In genomic region chr19:11044996-11045711, GRCm38 (mm10) we compare ENCODE assay signal across 8 mouse cellular contexts. TPM values are rescaled to one million over a fixed set of nuclear protein-coding genes. Genes with fewer than 3 reads are reported as not detected.
DNase-seq lines count a peak whose midpoint lies in the region; ATAC-seq and TF ChIP-seq lines count a peak whose summit lies in the region.

No protein-coding gene starts in this region.

- peak overlapping the region; percentile 28; the same call in 1 of the 2 replicates for H3K9ac ChIP-seq in embryonic facial prominence, embryonic 11.5 days (replicated peaks; ENCODE audit: low read length)
- H3K9ac ChIP-seq in liver, embryonic 12.5 days, result no peak overlapping the region
- H3K9ac ChIP-seq in stomach, embryonic 14.5 days (replicated peaks; ENCODE audit: low read depth, low read length), result no peak overlapping the region

- no peaks in the 10 kb centered on the region for H3K4me1 ChIP-seq in embryonic facial prominence, embryonic 11.5 days (ENCODE audit: control insufficient read depth, insufficient read depth, low read length)
- no peaks in the 10 kb centered on the region; the same call in 1 of the 2 replicates for H3K4me1 ChIP-seq in kidney, adult 2 months (ENCODE audit: control insufficient read depth, insufficient read depth, low read length)
- H3K4me1 ChIP-seq in liver, embryonic 12.5 days, result peaks cover 9% of the 10 kb centered on the region
- H3K4me1 ChIP-seq in stomach, embryonic 14.5 days (ENCODE audit: control insufficient read depth, insufficient read depth, low read length), result no peaks in the 10 kb centered on the region

- H3K36me3 ChIP-seq in embryonic facial prominence, embryonic 11.5 days (replicated peaks; ENCODE audit: control insufficient read depth, insufficient read depth, low read depth, low read length), result no peaks in the 10 kb centered on the region
- no peaks in the 10 kb centered on the region for H3K36me3 ChIP-seq in kidney, adult 2 months (ENCODE audit: control insufficient read depth, insufficient read depth, low read length)
- H3K36me3 ChIP-seq in liver, embryonic 12.5 days, result no peaks in the 10 kb centered on the region
- H3K36me3 ChIP-seq in myocyte (ENCODE audit: control insufficient read depth, insufficient read depth), result no peaks in the 10 kb centered on the region
- H3K36me3 ChIP-seq in stomach, embryonic 14.5 days (ENCODE audit: control insufficient read depth, insufficient read depth, low read length), result no peaks in the 10 kb centered on the region

- TF ChIP-seq POLR2A in kidney, adult 2 months (IDR thresholded peaks at IDR 0.05; ENCODE audit: low read depth, low read length), result no peak
- no peak for TF ChIP-seq POLR2A in myocyte (IDR thresholded peaks at IDR 0.05; ENCODE audit: insufficient read length, low read depth)

- peak; percentile 63 for TF ChIP-seq CTCF in kidney, adult 2 months (conservative IDR thresholded peaks at IDR 0.05; ENCODE audit: insufficient read depth, insufficient read length, low read depth, low read length)

- no peaks in the 10 kb centered on the region for H3K9me3 ChIP-seq in embryonic facial prominence, embryonic 11.5 days (replicated peaks; ENCODE audit: control insufficient read depth, low read length)
- H3K9me3 ChIP-seq in liver, embryonic 12.5 days (replicated peaks), result no peaks in the 10 kb centered on the region
- no peaks in the 10 kb centered on the region for H3K9me3 ChIP-seq in stomach, embryonic 14.5 days (ENCODE audit: control insufficient read depth, low read depth, low read length)

- no peak overlapping the region for H3K27ac ChIP-seq in embryonic facial prominence, embryonic 11.5 days (replicated peaks; ENCODE audit: low read depth, low read length)
- H3K27ac ChIP-seq in kidney, adult 2 months (ENCODE audit: insufficient read depth, low read depth, low read length), result no peak overlapping the region
- H3K27ac ChIP-seq in liver, embryonic 12.5 days, result no peak overlapping the region
- no peak overlapping the region for H3K27ac ChIP-seq in stomach, embryonic 14.5 days (ENCODE audit: low read length)

- peak; percentile 7 to 32 for DNase-seq in layer of hippocampus, adult 18-20 months (ENCODE audit: low spot score in 2 of 2)
- DNase-seq in layer of hippocampus, adult 9-11 months, result no peak
- peak; percentile 80 for DNase-seq in embryonic facial prominence, embryonic 11.5 days (ENCODE audit: low spot score)
- peak; percentile 54 to 66 for DNase-seq in heart, adult 9 months (ENCODE audit: low spot score in 2 of 2)
- peak; percentile 66 for DNase-seq in kidney, adult 2 months

- H3K4me3 ChIP-seq in embryonic facial prominence, embryonic 11.5 days (ENCODE audit: low read depth, low read length), result peak overlapping the region; percentile 21
- peak overlapping the region; percentile 44; the same call in 1 of the 2 replicates for H3K4me3 ChIP-seq in kidney, adult 2 months (ENCODE audit: insufficient read depth, low read depth, low read length)
- peak overlapping the region; percentile 31 for H3K4me3 ChIP-seq in liver, embryonic 12.5 days
- H3K4me3 ChIP-seq in myocyte, result no peak overlapping the region
- peak overlapping the region; percentile 29 for H3K4me3 ChIP-seq in stomach, embryonic 14.5 days (ENCODE audit: low read depth, low read length)

- H3ac ChIP-seq in myocyte (ENCODE audit: control insufficient read depth, insufficient read length), result no peak overlapping the region

- 9% methylated on average over 27 of the region's 40 CpGs for WGBS in embryonic facial prominence, embryonic 11.5 days
- 6% methylated on average over 40 of the region's 40 CpGs for WGBS in kidney, adult 2 months
- 6% methylated on average over 37 of the region's 40 CpGs for WGBS in liver, embryonic 12.5 days (ENCODE audit: insufficient replicate concordance)
- WGBS in stomach, embryonic 14.5 days, result 6% methylated on average over 40 of the region's 40 CpGs

- no peaks in the 10 kb centered on the region for H3K79me2 ChIP-seq in myocyte (ENCODE audit: control insufficient read depth, insufficient read depth)

- ATAC-seq in embryonic facial prominence, embryonic 11.5 days (replicated peaks; ENCODE audit: insufficient number of reproducible peaks, low FRiP score, low TSS enrichment, low read depth), result peak; percentile 100
- ATAC-seq in liver, embryonic 12.5 days, result peak; percentile 99
- peak; percentile 98 for ATAC-seq in stomach, embryonic 14.5 days (ENCODE audit: insufficient number of reproducible peaks, insufficient read depth, low FRiP score, low read depth)

- H3K4me2 ChIP-seq in embryonic facial prominence, embryonic 11.5 days (ENCODE audit: low read depth, low read length), result peak overlapping the region; percentile 57
- H3K4me2 ChIP-seq in liver, embryonic 12.5 days, result peak overlapping the region; percentile 57
- peak overlapping the region; percentile 79 for H3K4me2 ChIP-seq in myocyte (ENCODE audit: low read depth)
- peak overlapping the region; percentile 38 for H3K4me2 ChIP-seq in stomach, embryonic 14.5 days (replicated peaks; ENCODE audit: low read depth, low read length)

- no peaks in the 10 kb centered on the region; the same call in 1 of the 2 replicates for H3K27me3 ChIP-seq in embryonic facial prominence, embryonic 11.5 days (ENCODE audit: control insufficient read depth, insufficient read depth, low read length)
- no peaks in the 10 kb centered on the region for H3K27me3 ChIP-seq in kidney, adult 2 months (replicated peaks; ENCODE audit: control insufficient read depth, insufficient read depth, low read length)
- H3K27me3 ChIP-seq in liver, embryonic 12.5 days (replicated peaks), result no peaks in the 10 kb centered on the region
- no peaks in the 10 kb centered on the region for H3K27me3 ChIP-seq in myocyte (ENCODE audit: control insufficient read depth, insufficient read depth, insufficient read length)
- H3K27me3 ChIP-seq in stomach, embryonic 14.5 days (ENCODE audit: control insufficient read depth, insufficient read depth, low read length), result no peaks in the 10 kb centered on the region

TF ChIP-seq in myocyte, 11 proteins besides CTCF, POLR2A, EP300 and RAD21:
- TF ChIP-seq MAX (IDR thresholded peaks at IDR 0.05; ENCODE audit: low read depth) (no peak), E2F4 (IDR thresholded peaks at IDR 0.05; ENCODE audit: insufficient read depth) (no peak), MYOD1 (IDR thresholded peaks at IDR 0.05; ENCODE audit: control insufficient read depth in 1 of 3, insufficient read length in 2 of 3, low read depth in 2 of 3) (no peak), REST (IDR thresholded peaks at IDR 0.05; ENCODE audit: insufficient read depth, insufficient read length) (no peak), POLR2AphosphoS2 (IDR thresholded peaks at IDR 0.05; ENCODE audit: insufficient read length, low read depth) (no peak), SRF (IDR thresholded peaks at IDR 0.05; ENCODE audit: control insufficient read depth, insufficient read length, low read depth) (no peak), MYOG (IDR thresholded peaks at IDR 0.05; ENCODE audit: control insufficient read depth in 1 of 3, insufficient read depth in 1 of 3, insufficient read length in 2 of 3, low read depth in 2 of 3) (no peak), TCF3 (IDR thresholded peaks at IDR 0.05; ENCODE audit: insufficient read length, low read depth) (no peak), CEBPB (IDR thresholded peaks at IDR 0.05; ENCODE audit: insufficient read depth, poor library complexity, severe bottlenecking) (no peak), USF1 (IDR thresholded peaks at IDR 0.05; ENCODE audit: low read depth) (no peak), TCF12 (IDR thresholded peaks at IDR 0.05; ENCODE audit: insufficient read depth, poor library complexity, severe bottlenecking) (no peak)

RNA-seq across cellular contexts. Expression of gene Ms4a18, which starts 27.3 kb away (rescaled TPM):
- not detected for total RNA-seq in layer of hippocampus, adult 18-20 months (2021)
- polyA plus RNA-seq in embryonic facial prominence, embryonic 11.5 days (2014; fragmentation: Nextera tagmentation; extraction: Ambion mirVana), result not detected in 2 replicates
- not detected in 2 replicates for polyA plus RNA-seq in kidney, adult 2 months (2012; rRNA removed)
- not detected in 2 replicates for polyA plus RNA-seq in liver, embryonic 12.5 days (2016; fragmentation: Nextera tagmentation; extraction: Ambion mirVana)
- 0.04 TPM for polyA plus RNA-seq in myocyte (2012; fragmentation: generic; extraction: Trizol)
- 0.35 TPM in 1 of 2 replicates, not detected in the other for polyA plus RNA-seq in stomach, embryonic 14.5 days (2014; fragmentation: Nextera tagmentation; extraction: Ambion mirVana)

RNA-seq across cellular contexts. Expression of gene Ms4a8a, which starts 35.7 kb away (rescaled TPM):
- total RNA-seq in layer of hippocampus, adult 18-20 months (2021), result under 1 TPM in 1 of 2 experiments, not detected in 1; 0.30 TPM
- polyA plus RNA-seq in embryonic facial prominence, embryonic 11.5 days (2014; fragmentation: Nextera tagmentation; extraction: Ambion mirVana), result not detected in 2 replicates
- 0.43 and 0.86 TPM in 2 replicates for polyA plus RNA-seq in kidney, adult 2 months (2012; rRNA removed)
- not detected in 2 replicates for polyA plus RNA-seq in liver, embryonic 12.5 days (2016; fragmentation: Nextera tagmentation; extraction: Ambion mirVana)
- 0.17 TPM for polyA plus RNA-seq in myocyte (2012; fragmentation: generic; extraction: Trizol)
- 9.1 and 9.8 TPM in 2 replicates for polyA plus RNA-seq in stomach, embryonic 14.5 days (2014; fragmentation: Nextera tagmentation; extraction: Ambion mirVana)

RNA-seq across cellular contexts. Expression of gene Ms4a15, which starts 52.1 kb away (rescaled TPM):
- not detected for total RNA-seq in layer of hippocampus, adult 18-20 months (2021)
- polyA plus RNA-seq in embryonic facial prominence, embryonic 11.5 days (2014; fragmentation: Nextera tagmentation; extraction: Ambion mirVana), result not detected in 2 replicates
- polyA plus RNA-seq in kidney, adult 2 months (2012; rRNA removed), result not detected in 2 replicates
- polyA plus RNA-seq in liver, embryonic 12.5 days (2016; fragmentation: Nextera tagmentation; extraction: Ambion mirVana), result not detected in 2 replicates
- not detected for polyA plus RNA-seq in myocyte (2012; fragmentation: generic; extraction: Trizol)
- not detected in 2 replicates for polyA plus RNA-seq in stomach, embryonic 14.5 days (2014; fragmentation: Nextera tagmentation; extraction: Ambion mirVana)
